Mouse (Mus musculus) intestine, postnatal 0 days (tissue): ENCODE measurements at regions not wholly inside any gene's neighbourhood (a gene's known extent, or its start where the extent isn't known, plus 50 kb on each side); places are given as distances from the start of the nearest gene placed in this dataset.

ENCODE experiments used
- ATAC-seq: fragments of 200-750 bp; cut with Nextera tagmentation; 2 replicates; pipeline ENCODE4 v1.8.0; 2017; ENCODE audit warnings: mild to moderate bottlenecking, moderate TSS enrichment, moderate library complexity
- H3K27ac ChIP-seq: fragments of 300-500 bp; sonication (generic); 2 replicates; pipeline ENCODE4 v1.5.1; 2014; ENCODE audit warnings: mild to moderate bottlenecking, low read depth, low read length, moderate library complexity
- H3K27me3 ChIP-seq: fragments of 300-500 bp; sonication (generic); replicated peaks from 2 replicates; pipeline ENCODE4 v1.6.1; 2014; ENCODE audit warnings: low read length, mixed read lengths; ENCODE audit not compliant: control insufficient read depth, insufficient read depth
- H3K36me3 ChIP-seq: fragments of 300-500 bp; sonication (generic); 2 replicates; pipeline ENCODE4 v1.6.1; 2014; ENCODE audit warnings: mild to moderate bottlenecking, moderate library complexity; ENCODE audit not compliant: control insufficient read depth, insufficient read depth
- H3K4me1 ChIP-seq: fragments of 300-500 bp; sonication (generic); replicated peaks from 2 replicates; pipeline ENCODE4 v1.6.1; 2014; ENCODE audit warnings: antibody characterized with exemption, low read length, mixed read lengths; ENCODE audit not compliant: control insufficient read depth, insufficient read depth
- H3K4me2 ChIP-seq: fragments of 300-500 bp; sonication (generic); replicated peaks from 2 replicates; pipeline ENCODE4 v1.6.1; 2014; ENCODE audit warnings: low read depth, mild to moderate bottlenecking, moderate library complexity
- H3K4me3 ChIP-seq: fragments of 300-500 bp; sonication (generic); 2 replicates; pipeline ENCODE4 v1.5.1; 2014; ENCODE audit warnings: low read depth, low read length
- H3K9ac ChIP-seq: fragments of 300-500 bp; sonication (generic); 2 replicates; pipeline ENCODE4 v1.6.1; 2014; ENCODE audit warnings: mild to moderate bottlenecking, low read depth, low read length
- H3K9me3 ChIP-seq: fragments of 300-500 bp; sonication (generic); 2 replicates; pipeline ENCODE4 v1.6.1; 2016; ENCODE audit warnings: mixed run types; ENCODE audit not compliant: control insufficient read depth
- CTCF ChIP-seq: sonication (generic); IDR thresholded peaks from 2 replicates; pipeline ENCODE4 v1.5.1; 2016; ENCODE audit warnings: low read depth, mild to moderate bottlenecking, control low read depth, antibody characterized with exemption, moderate library complexity
- WGBS: fragments of 180-500 bp; shearing (Covaris S2); extraction: QIAGEN DNeasy Blood & Tissue Kit; methylation state at CpG from one replicate; pipeline ENCODE4 v1.1.7; 2014; 5-methylcytosine and 5-hydroxymethylcytosine counted together

DNA sequence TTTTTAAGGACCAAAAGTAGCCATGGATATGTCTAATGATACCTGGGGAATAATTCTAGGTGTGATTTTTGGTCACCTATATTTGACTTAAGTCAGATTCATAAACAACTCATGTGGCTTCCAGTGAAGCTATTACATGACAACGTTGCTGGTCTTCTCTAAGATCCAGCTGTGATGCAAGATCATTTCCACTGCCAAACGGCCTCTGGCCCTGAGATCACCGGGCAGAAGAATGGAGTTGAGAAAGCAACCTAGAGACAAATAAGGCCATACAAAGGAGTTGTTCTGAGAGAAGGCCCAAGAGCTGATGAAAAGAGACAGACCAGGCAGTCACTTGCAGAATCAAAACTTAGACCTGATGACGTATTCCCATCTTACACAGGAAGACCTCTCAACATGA is 64.3 kb upstream of the Oxtr start:
- ATAC-seq, result no peak
- Histone ChIP-seq H3K9me3 (no peaks in the 10 kb centered on the region), H3K36me3 (no peaks in the 10 kb centered on the region), H3K27me3 (no peaks in the 10 kb centered on the region), H3K4me2 (no peak overlapping the region), H3K27ac (no peak overlapping the region), H3K4me3 (no peak overlapping the region), H3K9ac (no peak overlapping the region), H3K4me1 (no peaks in the 10 kb centered on the region)
- WGBS, result 78% methylated on average over 4 of the region's 4 CpGs
- TF ChIP-seq CTCF, result no peak

DNA sequence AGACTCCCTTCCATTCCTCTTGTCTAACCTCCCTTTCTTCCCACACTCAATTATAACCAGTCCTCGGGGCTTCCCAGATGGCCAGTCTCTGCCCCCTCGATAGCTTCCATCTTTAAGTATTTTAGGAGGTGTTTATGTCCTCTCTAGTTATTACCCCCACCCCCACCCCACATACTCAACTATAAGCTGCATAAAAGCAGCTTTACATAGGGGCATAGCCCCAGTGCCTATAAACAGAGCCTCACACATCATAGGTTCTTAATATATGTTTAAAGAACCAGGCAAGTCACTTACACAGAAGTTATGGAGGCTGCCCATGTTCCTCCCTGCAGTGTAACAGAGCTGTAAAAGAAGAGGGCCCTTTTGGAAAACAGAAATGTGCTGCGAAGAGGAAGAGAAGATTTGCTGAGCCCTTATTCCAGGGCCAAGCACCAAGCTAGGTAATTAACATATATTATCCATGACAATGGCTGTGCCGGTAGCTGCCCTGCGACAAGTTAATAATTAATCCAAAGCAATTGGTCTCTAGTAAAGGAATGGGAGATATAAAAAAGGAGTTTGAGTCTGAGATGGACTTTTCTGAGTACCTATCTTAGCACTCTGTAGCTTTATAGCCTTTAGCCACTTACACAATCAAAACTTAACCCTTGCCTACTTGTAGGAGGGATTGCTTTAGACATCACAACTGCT is 63.6 kb upstream of the Oxtr start:
- no peak overlapping the region for H3K9ac ChIP-seq
- H3K27me3 ChIP-seq, result no peaks in the 10 kb centered on the region
- no peak overlapping the region for H3K27ac ChIP-seq
- H3K4me2 ChIP-seq, result no peak overlapping the region
- H3K9me3 ChIP-seq, result no peaks in the 10 kb centered on the region
- TF ChIP-seq CTCF, result no peak
- H3K4me1 ChIP-seq, result no peaks in the 10 kb centered on the region
- H3K36me3 ChIP-seq, result no peaks in the 10 kb centered on the region
- WGBS, result 43% methylated on average over 5 of the region's 5 CpGs
- H3K4me3 ChIP-seq, result no peak overlapping the region
- peak; percentile 73 for ATAC-seq

DNA sequence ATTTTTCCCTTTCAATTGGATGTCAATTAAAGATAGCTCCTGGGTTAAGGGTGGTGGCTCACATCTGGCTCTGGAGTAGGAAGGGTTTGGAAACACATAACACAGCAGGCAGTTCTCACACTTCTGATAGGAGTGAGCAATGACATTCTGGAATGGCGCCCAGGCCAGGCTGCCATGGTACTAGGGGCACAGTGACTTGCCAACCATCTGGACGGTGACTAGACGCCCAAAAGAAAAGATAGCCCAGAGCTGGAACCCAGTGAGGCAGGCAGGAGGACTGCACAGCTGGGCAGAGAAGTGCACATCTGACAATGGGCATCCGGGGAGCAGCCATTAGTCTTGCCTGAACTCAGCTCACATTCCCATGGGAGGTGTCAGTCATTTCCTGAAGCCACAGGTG is 62.8 kb upstream of the Oxtr start:
- Histone ChIP-seq H3K4me3 (no peak overlapping the region), H3K9me3 (no peaks in the 10 kb centered on the region), H3K27ac (no peak overlapping the region), H3K9ac (no peak overlapping the region), H3K4me1 (no peaks in the 10 kb centered on the region), H3K27me3 (no peaks in the 10 kb centered on the region), H3K36me3 (no peaks in the 10 kb centered on the region), H3K4me2 (no peak overlapping the region)
- 88% methylated on average over 4 of the region's 4 CpGs for WGBS
- ATAC-seq, result no peak
- no peak for TF ChIP-seq CTCF

DNA sequence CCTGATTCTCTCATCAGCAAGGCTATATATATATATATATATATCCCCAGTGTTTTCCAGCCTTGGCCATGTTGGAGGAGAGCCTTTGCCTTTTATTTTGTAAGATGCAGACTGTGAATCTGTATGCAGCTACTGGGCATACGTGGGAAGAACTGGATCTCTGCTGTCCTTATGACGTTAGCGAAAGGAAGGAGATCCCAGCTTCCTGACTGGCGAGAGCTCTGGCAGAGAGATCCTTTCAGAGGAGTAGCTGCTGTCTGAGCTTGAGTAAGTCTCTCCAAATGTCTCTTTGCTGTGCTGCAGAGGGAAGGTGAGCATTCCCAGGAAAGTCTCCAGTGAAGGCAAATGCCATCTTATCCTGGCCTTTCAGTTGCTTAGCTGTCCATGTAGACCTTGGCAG is 61.6 kb upstream of the Oxtr start:
- H3K4me2 ChIP-seq, result no peak overlapping the region
- no peak overlapping the region for H3K4me3 ChIP-seq
- no peaks in the 10 kb centered on the region for H3K4me1 ChIP-seq
- no peak for TF ChIP-seq CTCF
- H3K9me3 ChIP-seq, result no peaks in the 10 kb centered on the region
- no peaks in the 10 kb centered on the region for H3K36me3 ChIP-seq
- WGBS, result 77% methylated on average over 4 of the region's 4 CpGs
- no peak overlapping the region for H3K9ac ChIP-seq
- ATAC-seq, result no peak
- H3K27me3 ChIP-seq, result no peaks in the 10 kb centered on the region
- H3K27ac ChIP-seq, result no peak overlapping the region

DNA sequence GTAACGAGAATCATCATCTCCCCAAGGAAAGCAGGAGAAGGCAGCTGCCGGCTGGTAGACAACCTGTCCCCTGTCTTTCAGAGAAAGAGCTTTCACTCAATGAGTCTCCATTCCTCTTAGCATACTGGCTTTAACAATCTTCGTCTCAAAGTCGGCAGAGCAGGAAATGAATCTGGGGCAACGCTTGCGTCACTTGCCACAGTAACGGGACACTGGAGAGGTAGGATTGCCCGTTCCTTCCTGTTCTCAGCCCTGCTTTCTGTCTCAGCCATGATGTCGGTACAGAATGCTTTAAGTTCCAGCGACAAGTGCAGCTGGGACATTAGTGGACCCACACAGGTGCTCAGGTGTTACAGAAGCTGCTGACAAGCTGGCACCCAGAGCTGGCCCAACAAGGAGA is 57.5 kb upstream of the Oxtr start:
- WGBS, result 81% methylated on average over 10 of the region's 10 CpGs
- Histone ChIP-seq H3K27me3 (no peaks in the 10 kb centered on the region), H3K27ac (no peak overlapping the region), H3K36me3 (no peaks in the 10 kb centered on the region), H3K4me3 (no peak overlapping the region), H3K9ac (no peak overlapping the region), H3K4me2 (no peak overlapping the region), H3K4me1 (no peaks in the 10 kb centered on the region), H3K9me3 (no peaks in the 10 kb centered on the region)
- ATAC-seq, result no peak
- TF ChIP-seq CTCF, result no peak

DNA sequence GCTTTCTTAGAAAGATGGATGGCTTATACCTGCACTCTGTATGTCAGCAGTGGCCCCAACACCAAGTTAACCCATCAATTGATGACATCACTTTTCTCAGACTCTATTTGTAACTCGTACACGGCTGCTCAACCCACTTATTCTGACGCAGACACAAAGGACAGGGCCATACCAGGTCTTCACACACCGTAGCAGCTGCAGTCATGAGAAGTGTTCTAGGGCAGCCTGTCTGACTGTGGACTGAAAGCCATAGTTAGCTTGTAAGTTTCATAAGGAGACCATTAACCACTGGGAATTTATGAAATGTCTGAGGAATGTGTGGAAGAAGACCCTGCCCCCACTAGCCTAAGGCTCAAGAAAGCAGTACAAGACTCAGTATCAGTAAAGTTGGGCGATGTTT is 56.3 kb upstream of the Oxtr start:
- no peak overlapping the region for H3K4me2 ChIP-seq
- TF ChIP-seq CTCF, result no peak
- no peaks in the 10 kb centered on the region for H3K9me3 ChIP-seq
- 81% methylated on average over 5 of the region's 5 CpGs for WGBS
- H3K4me1 ChIP-seq, result no peaks in the 10 kb centered on the region
- no peaks in the 10 kb centered on the region for H3K27me3 ChIP-seq
- ATAC-seq, result no peak
- H3K27ac ChIP-seq, result no peak overlapping the region
- no peaks in the 10 kb centered on the region for H3K36me3 ChIP-seq
- H3K4me3 ChIP-seq, result no peak overlapping the region
- H3K9ac ChIP-seq, result no peak overlapping the region

DNA sequence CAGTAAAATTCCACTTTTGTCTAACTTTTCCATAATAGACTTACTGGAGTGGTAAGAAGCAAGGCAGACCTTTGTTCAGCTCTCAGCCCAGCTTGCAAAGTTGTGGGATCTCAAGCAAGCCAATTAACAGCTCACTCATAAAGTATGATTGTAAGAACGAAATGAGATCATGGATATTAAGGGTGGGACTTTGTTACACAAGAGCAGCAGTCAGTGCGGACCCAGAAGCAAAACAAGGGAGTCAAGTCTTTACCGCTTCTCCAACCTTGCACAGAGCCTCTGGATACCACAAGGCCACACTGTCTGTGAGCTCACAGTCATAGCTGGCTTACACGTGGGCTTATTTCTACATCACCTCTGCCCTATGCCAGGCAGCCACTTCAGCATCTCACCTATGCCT is 54.6 kb upstream of the Oxtr start:
- Histone ChIP-seq H3K4me1 (no peaks in the 10 kb centered on the region), H3K27me3 (no peaks in the 10 kb centered on the region), H3K36me3 (no peaks in the 10 kb centered on the region), H3K9me3 (no peaks in the 10 kb centered on the region), H3K9ac (no peak overlapping the region), H3K4me2 (no peak overlapping the region), H3K4me3 (no peak overlapping the region), H3K27ac (no peak overlapping the region)
- TF ChIP-seq CTCF, result no peak
- WGBS, result 59% methylated on average over 4 of the region's 4 CpGs
- ATAC-seq, result no peak
